Mouse (Mus musculus) MEL (cell line): ENCODE measurements around the gene Ccdc188. TPM values are rescaled to one million over a fixed set of nuclear protein-coding genes. Genes with fewer than 3 reads are reported as not detected.
A peak's percentile ranks its signal among the peaks of the same experiment; 100 is the strongest.

Experiments used
- DNase-seq: peaks from one replicate; pipeline ENCODE4 v3.0.0; 2011; ENCODE audit warnings: low read depth, low spot score
- H3K27ac ChIP-seq: 2 replicates; pipeline ENCODE4 v1.5.1; 2012; ENCODE audit warnings: low read depth, mild to moderate bottlenecking, control low read depth, low read length, moderate library complexity; ENCODE audit not compliant: control insufficient read depth
- H3K27me3 ChIP-seq, 2 experiments: fragments of 150-350 bp in 1 of 2; sonication (generic) in 1 of 2; 2 replicates each; pipeline ENCODE4 v1.6.1; 2012; ENCODE audit warnings: low read length in 2 of 2, mild to moderate bottlenecking in 2 of 2, improper control_type of control experiment in 1 of 2, moderate library complexity in 1 of 2; ENCODE audit not compliant: insufficient read depth in 2 of 2, control insufficient read depth in 1 of 2
- H3K36me3 ChIP-seq, 2 experiments: 2 replicates each; pipeline ENCODE4 v1.6.1; 2012 to 2014; ENCODE audit warnings: low read length in 2 of 2, improper control_type of control experiment in 1 of 2, inconsistent platforms in 1 of 2, mild to moderate bottlenecking in 1 of 2; ENCODE audit not compliant: insufficient read depth in 2 of 2, control insufficient read depth in 1 of 2
- H3K4me1 ChIP-seq, 2 experiments: fragments of 150-350 bp in 1 of 2; sonication (generic) in 1 of 2; 2 replicates each; pipeline ENCODE4 v1.6.1; 2012; ENCODE audit warnings: low read length in 2 of 2, improper control_type of control experiment in 1 of 2, mild to moderate bottlenecking in 1 of 2; ENCODE audit not compliant: insufficient read depth in 2 of 2, control insufficient read depth in 1 of 2
- H3K4me3 ChIP-seq, 2 experiments: fragments of 150-350 bp in 1 of 2; sonication (generic) in 1 of 2; 2 replicates each; pipeline ENCODE4 v1.5.1; 2012; ENCODE audit warnings: low read depth in 2 of 2, low read length in 2 of 2, mild to moderate bottlenecking in 2 of 2, moderate library complexity in 2 of 2, control low read depth in 1 of 2, improper control_type of control experiment in 1 of 2; ENCODE audit not compliant: control insufficient read depth in 1 of 2, insufficient read depth in 1 of 2
- H3K79me2 ChIP-seq: 2 replicates; pipeline ENCODE4 v1.6.1; 2012; ENCODE audit warnings: mild to moderate bottlenecking, low read length, moderate library complexity; ENCODE audit not compliant: control insufficient read depth, poor library complexity, insufficient read depth
- H3K9ac ChIP-seq: 2 replicates; pipeline ENCODE4 v1.6.1; 2012; ENCODE audit warnings: low read depth, mild to moderate bottlenecking, control low read depth, low read length, moderate library complexity; ENCODE audit not compliant: control insufficient read depth, poor library complexity, severe bottlenecking
- H3K9me3 ChIP-seq: fragments of 150-350 bp; sonication (generic); replicated peaks from 2 replicates; pipeline ENCODE4 v1.6.1; 2012; ENCODE audit warnings: mild to moderate bottlenecking, low read length, improper control_type of control experiment, moderate library complexity; ENCODE audit not compliant: insufficient read depth
- BHLHE40 ChIP-seq: IDR thresholded peaks from 2 replicates; pipeline ENCODE4 v1.6.1; 2012; ENCODE audit warnings: low read depth, mild to moderate bottlenecking, inconsistent platforms, low read length, improper control_type of control experiment, borderline replicate concordance
- CHD1 ChIP-seq: IDR thresholded peaks from 2 replicates; pipeline ENCODE4 v1.6.1; 2012; ENCODE audit warnings: low read depth, mild to moderate bottlenecking, inconsistent platforms, low read length, improper control_type of control experiment
- CHD2 ChIP-seq: IDR thresholded peaks from 2 replicates; pipeline ENCODE4 v1.6.1; 2011; ENCODE audit warnings: low read length, improper control_type of control experiment
- ELF1 ChIP-seq: IDR thresholded peaks from 2 replicates; pipeline ENCODE4 v1.6.1; 2014; ENCODE audit warnings: low read depth, mild to moderate bottlenecking, inconsistent platforms, low read length, improper control_type of control experiment, moderate library complexity
- EP300 ChIP-seq, 2 experiments: IDR thresholded peaks; 2 replicates each; pipeline ENCODE4 v1.6.1; 2011; ENCODE audit warnings: improper control_type of control experiment in 2 of 2, low read length in 2 of 2, low read depth in 1 of 2, mild to moderate bottlenecking in 1 of 2
- ETS1 ChIP-seq: IDR thresholded peaks from 2 replicates; pipeline ENCODE4 v1.6.1; 2012; ENCODE audit warnings: low read depth, mild to moderate bottlenecking, inconsistent platforms, low read length, improper control_type of control experiment, moderate library complexity
- GATA1 ChIP-seq: IDR thresholded peaks from 2 replicates; pipeline ENCODE4 v1.6.1; 2011; ENCODE audit warnings: low read depth, low read length, improper control_type of control experiment
- HCFC1 ChIP-seq: IDR thresholded peaks from 2 replicates; pipeline ENCODE4 v1.6.1; 2012; ENCODE audit warnings: low read depth, mild to moderate bottlenecking, inconsistent platforms, low read length, improper control_type of control experiment, moderate library complexity
- JUND ChIP-seq: IDR thresholded peaks from 2 replicates; pipeline ENCODE4 v1.6.1; 2011; ENCODE audit warnings: low read depth, mild to moderate bottlenecking, improper control_type of control experiment, low read length
- MAFK ChIP-seq: IDR thresholded peaks from 2 replicates; pipeline ENCODE4 v1.6.1; 2011; ENCODE audit warnings: low read depth, mild to moderate bottlenecking, low read length, improper control_type of control experiment, borderline replicate concordance
- MAZ ChIP-seq: IDR thresholded peaks from 2 replicates; pipeline ENCODE4 v1.6.1; 2012; ENCODE audit warnings: low read depth, mild to moderate bottlenecking, inconsistent platforms, low read length, improper control_type of control experiment
- MEF2A ChIP-seq: IDR thresholded peaks from 2 replicates; pipeline ENCODE4 v1.6.1; 2014; ENCODE audit warnings: low read depth, mild to moderate bottlenecking, inconsistent platforms, low read length, improper control_type of control experiment; ENCODE audit not compliant: poor library complexity, insufficient replicate concordance, severe bottlenecking; ENCODE audit errors: extremely low read depth
- MXI1 ChIP-seq: IDR thresholded peaks from 2 replicates; pipeline ENCODE4 v1.6.1; 2011; ENCODE audit warnings: mild to moderate bottlenecking, low read depth, low read length, improper control_type of control experiment
- MYB ChIP-seq: IDR thresholded peaks from 2 replicates; pipeline ENCODE4 v1.6.1; 2011; ENCODE audit warnings: mild to moderate bottlenecking, low read depth, low read length, improper control_type of control experiment
- MYC ChIP-seq: IDR thresholded peaks from 2 replicates; pipeline ENCODE4 v1.6.1; 2011; ENCODE audit warnings: low read depth, mild to moderate bottlenecking, low read length, improper control_type of control experiment, moderate library complexity
- NELFE ChIP-seq: IDR thresholded peaks from 2 replicates; pipeline ENCODE4 v1.6.1; 2011; ENCODE audit warnings: low read depth, low read length, improper control_type of control experiment
- POLR2A ChIP-seq, 2 experiments: IDR thresholded peaks; 2 replicates each; pipeline ENCODE4 v1.6.1; 2011 to 2012; ENCODE audit warnings: low read length in 2 of 2, mild to moderate bottlenecking in 2 of 2, control low read depth in 1 of 2, improper control_type of control experiment in 1 of 2, low read depth in 1 of 2, moderate library complexity in 1 of 2; ENCODE audit not compliant: control insufficient read depth in 1 of 2, insufficient read depth in 1 of 2, poor library complexity in 1 of 2
- POLR2AphosphoS5 ChIP-seq: IDR thresholded peaks from 2 replicates; pipeline ENCODE4 v1.6.1; 2012; ENCODE audit warnings: low read depth, borderline replicate concordance, mild to moderate bottlenecking, inconsistent platforms, low read length, moderate library complexity, mixed read lengths
- RAD21 ChIP-seq: IDR thresholded peaks from 2 replicates; pipeline ENCODE4 v1.6.1; 2011; ENCODE audit warnings: mild to moderate bottlenecking, low read depth, low read length, improper control_type of control experiment
- RCOR1 ChIP-seq: IDR thresholded peaks from 2 replicates; pipeline ENCODE4 v1.6.1; 2012; ENCODE audit warnings: low read depth, mild to moderate bottlenecking, inconsistent platforms, low read length, improper control_type of control experiment
- SMC3 ChIP-seq: IDR thresholded peaks from 2 replicates; pipeline ENCODE4 v1.6.1; 2011; ENCODE audit warnings: low read depth, low read length, improper control_type of control experiment
- TBP ChIP-seq: IDR thresholded peaks from 2 replicates; pipeline ENCODE4 v1.8.0; 2011; ENCODE audit warnings: low read depth, low read length, improper control_type of control experiment
- USF1 ChIP-seq: IDR thresholded peaks from 2 replicates; pipeline ENCODE4 v1.6.1; 2014; ENCODE audit warnings: low read depth, mild to moderate bottlenecking, inconsistent platforms, low read length, improper control_type of control experiment, moderate library complexity
- USF2 ChIP-seq, 2 experiments: IDR thresholded peaks; 2 replicates each; pipeline ENCODE4 v1.6.1; 2011 to 2012; ENCODE audit warnings: improper control_type of control experiment in 2 of 2, low read length in 2 of 2, borderline replicate concordance in 1 of 2, inconsistent platforms in 1 of 2, low read depth in 1 of 2, mild to moderate bottlenecking in 1 of 2; ENCODE audit not compliant: insufficient read depth in 1 of 2
- ZMIZ1 ChIP-seq: IDR thresholded peaks from 2 replicates; pipeline ENCODE4 v1.6.1; 2012; ENCODE audit warnings: low read depth, mild to moderate bottlenecking, inconsistent platforms, low read length, improper control_type of control experiment, moderate library complexity
- ZNF384 ChIP-seq: IDR thresholded peaks from 2 replicates; pipeline ENCODE4 v1.6.1; 2012; ENCODE audit warnings: low read depth, mild to moderate bottlenecking, inconsistent platforms, low read length, improper control_type of control experiment
- polyA plus RNA-seq, 2 experiments: library from polyadenylated mRNA; stranded (reverse) in 1 of 2; unstranded in 1 of 2; fragments of >175 nt in 1 of 2; fragments of >200 nt in 1 of 2; gene quantifications; 2 replicates each; pipeline versions ENCODE4 v1.2.1 to v1.2.4; 2012; ENCODE audit warnings: low replicate concordance in 2 of 2, low read depth in 1 of 2; ENCODE audit not compliant: insufficient read length in 2 of 2, insufficient read depth in 1 of 2, missing spikeins in 1 of 2
- total RNA-seq: library from RNA; depleted of rRNA; stranded (reverse); fragments of 300-350 nt; gene quantifications from 2 replicates; pipeline ENCODE4 v1.2.3, GENCODE M21; 2012

Ccdc188 gene
- total and polyA plus RNA-seq, 3 experiments, result not detected

GRCm38 (mm10) chr16:18202061-18202460 lies 15.6 kb upstream of the Ccdc188 start:
- TF ChIP-seq MXI1, result no peak
- TF ChIP-seq ELF1, result no peak
- TF ChIP-seq EP300 (IDR thresholded peaks at IDR 0.05; ENCODE audit: low read depth in 1 of 2, low read length in 2 of 2), result no peak
- TF ChIP-seq MYC, result no peak
- no peak for TF ChIP-seq MAZ
- no peak for TF ChIP-seq CHD1
- no peak for TF ChIP-seq ETS1
- no peak for TF ChIP-seq RCOR1
- no peak for TF ChIP-seq CHD2
- TF ChIP-seq GATA1, result no peak
- TF ChIP-seq POLR2A (IDR thresholded peaks at IDR 0.05; ENCODE audit: control insufficient read depth in 1 of 2, insufficient read depth in 1 of 2, low read depth in 1 of 2, low read length in 2 of 2, poor library complexity in 1 of 2), result no peak
- TF ChIP-seq HCFC1, result no peak
- TF ChIP-seq NELFE, result no peak
- no peak for TF ChIP-seq MYB
- no peak for TF ChIP-seq POLR2AphosphoS5
- TF ChIP-seq BHLHE40, result no peak
- TF ChIP-seq USF2 (IDR thresholded peaks at IDR 0.05; ENCODE audit: borderline replicate concordance in 1 of 2, insufficient read depth in 1 of 2, low read depth in 1 of 2, low read length in 2 of 2), result no peak
- no peak for TF ChIP-seq JUND
- TF ChIP-seq TBP, result no peak
- Histone ChIP-seq H3K27ac (no peak overlapping the region), H3K9ac (no peak overlapping the region), H3K4me1 (no peaks in the 10 kb centered on the region), H3K9me3 (no peaks in the 10 kb centered on the region), H3K36me3 (no peaks in the 10 kb centered on the region), H3K27me3 (no peaks in the 10 kb centered on the region; a peak in 1 of 4 replicates), H3K79me2 (no peaks in the 10 kb centered on the region), H3K4me3 (no peak overlapping the region)
- peak; percentile 28 for DNase-seq

- no peak for DNase-seq
- Histone ChIP-seq H3K27ac (no peak overlapping the region), H3K9ac (no peak overlapping the region), H3K79me2 (no peaks in the 10 kb centered on the region), H3K9me3 (no peaks in the 10 kb centered on the region), H3K36me3 (no peaks in the 10 kb centered on the region), H3K4me3 (no peak overlapping the region), H3K4me1 (no peaks in the 10 kb centered on the region), H3K27me3 (no peaks in the 10 kb centered on the region; a peak in 1 of 4 replicates)
- TF ChIP-seq RAD21, result no peak
- TF ChIP-seq NELFE, result no peak
- no peak for TF ChIP-seq MAZ
- TF ChIP-seq ZMIZ1, result no peak
- no peak for TF ChIP-seq USF1
- TF ChIP-seq CHD2, result no peak
- no peak for TF ChIP-seq ZNF384
- no peak for TF ChIP-seq RCOR1
- TF ChIP-seq BHLHE40, result no peak
- no peak for TF ChIP-seq MAFK
- no peak for TF ChIP-seq SMC3
- no peak for TF ChIP-seq MEF2A
Observed at GRCm38 (mm10) chr16:18203430-18204091, 14.1 kb upstream of the Ccdc188 start.
